ENCODE assay signal across 1 mouse cellular context in the genomic region with DNA sequence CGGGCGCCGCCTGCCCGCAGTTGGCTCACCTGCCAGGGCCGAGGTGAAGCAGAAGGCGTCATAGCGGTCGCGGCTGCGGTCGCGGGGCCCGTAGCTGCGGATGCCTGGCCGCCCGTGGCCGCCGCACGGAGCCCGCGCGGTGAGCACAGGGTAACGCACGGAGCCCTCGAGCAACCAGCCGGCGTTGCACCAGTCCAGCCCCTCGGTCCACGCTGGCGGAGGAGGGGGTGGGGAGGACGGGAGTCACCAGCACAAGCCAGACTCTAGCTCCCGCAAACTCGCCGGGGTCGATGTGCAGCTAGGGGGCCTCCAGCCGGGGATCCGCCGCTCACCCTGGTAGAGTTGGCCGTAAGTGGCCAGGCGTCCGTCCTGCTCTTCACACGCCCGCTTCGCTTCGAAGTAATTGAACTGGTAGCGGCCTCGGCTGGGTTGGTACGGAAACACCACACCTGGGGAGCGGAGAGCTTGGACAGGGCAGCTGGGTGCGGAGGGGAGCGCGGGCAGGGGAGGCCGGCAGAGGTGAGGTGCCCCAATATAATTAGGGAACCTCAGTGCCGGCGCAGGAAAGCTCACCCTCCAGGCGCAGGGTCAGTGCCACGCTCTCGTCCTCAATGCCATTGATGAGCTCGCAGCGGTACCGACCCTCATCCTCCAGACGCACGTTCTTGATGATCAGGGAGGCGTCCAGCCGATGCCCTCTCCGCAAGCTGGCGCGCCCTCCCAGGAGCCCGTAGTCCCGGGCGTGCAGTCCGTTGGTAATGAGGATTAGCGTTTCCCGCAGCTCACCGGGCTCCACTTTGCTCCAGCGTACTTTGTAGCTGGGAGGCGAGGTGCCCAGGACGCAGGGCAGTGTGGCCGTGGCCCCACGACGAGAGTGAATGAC.
TF ChIP-seq lines count a peak whose summit lies in the region.

No protein-coding gene starts in this region.

TF ChIP-seq in CH12.LX, 34 proteins besides CTCF, POLR2A, EP300 and RAD21:
- TF ChIP-seq ZNF384 (IDR thresholded peaks at IDR 0.05; ENCODE audit: low read depth, low read length): no peak
- no peak for TF ChIP-seq ZKSCAN1 (IDR thresholded peaks at IDR 0.05; ENCODE audit: borderline replicate concordance, low read depth, low read length)
- TF ChIP-seq ZC3H11A (IDR thresholded peaks at IDR 0.05; ENCODE audit: low read depth, low read length): no peak
- no peak for TF ChIP-seq USF1 (IDR thresholded peaks at IDR 0.05; ENCODE audit: low read depth, low read length)
- no peak for TF ChIP-seq CHD2 (IDR thresholded peaks at IDR 0.05; ENCODE audit: low read length)
- no peak for TF ChIP-seq TCF12 (IDR thresholded peaks at IDR 0.05; ENCODE audit: low read depth, low read length)
- no peak for TF ChIP-seq GABPA (IDR thresholded peaks at IDR 0.05; ENCODE audit: insufficient replicate concordance, low read depth, low read length)
- no peak for TF ChIP-seq NELFE (IDR thresholded peaks at IDR 0.05; ENCODE audit: low read depth, low read length)
- TF ChIP-seq MAZ (IDR thresholded peaks at IDR 0.05; ENCODE audit: low read depth, low read length): no peak
- no peak for TF ChIP-seq USF2 (conservative IDR thresholded peaks at IDR 0.05; ENCODE audit: low read depth, low read length)
- no peak for TF ChIP-seq NRF1 (IDR thresholded peaks at IDR 0.05; ENCODE audit: low read depth, low read length)
- TF ChIP-seq KAT2A (IDR thresholded peaks at IDR 0.05; ENCODE audit: insufficient replicate concordance, low read length): no peak
